Mouse (Mus musculus): ENCODE data around the gene 2310061I04Rik. TPM values are rescaled to one million over a fixed set of nuclear protein-coding genes. Genes with fewer than 3 reads are reported as not detected.

The 2310061I04Rik gene
- polyA plus RNA-seq (2014; fragmentation: Illumina TruSeq; extraction: RNeasy Lipid Tissue Mini Kit (QIAGEN cat#74804); ENCODE audit: low read depth, low replicate concordance): 51.0 TPM

DNA sequence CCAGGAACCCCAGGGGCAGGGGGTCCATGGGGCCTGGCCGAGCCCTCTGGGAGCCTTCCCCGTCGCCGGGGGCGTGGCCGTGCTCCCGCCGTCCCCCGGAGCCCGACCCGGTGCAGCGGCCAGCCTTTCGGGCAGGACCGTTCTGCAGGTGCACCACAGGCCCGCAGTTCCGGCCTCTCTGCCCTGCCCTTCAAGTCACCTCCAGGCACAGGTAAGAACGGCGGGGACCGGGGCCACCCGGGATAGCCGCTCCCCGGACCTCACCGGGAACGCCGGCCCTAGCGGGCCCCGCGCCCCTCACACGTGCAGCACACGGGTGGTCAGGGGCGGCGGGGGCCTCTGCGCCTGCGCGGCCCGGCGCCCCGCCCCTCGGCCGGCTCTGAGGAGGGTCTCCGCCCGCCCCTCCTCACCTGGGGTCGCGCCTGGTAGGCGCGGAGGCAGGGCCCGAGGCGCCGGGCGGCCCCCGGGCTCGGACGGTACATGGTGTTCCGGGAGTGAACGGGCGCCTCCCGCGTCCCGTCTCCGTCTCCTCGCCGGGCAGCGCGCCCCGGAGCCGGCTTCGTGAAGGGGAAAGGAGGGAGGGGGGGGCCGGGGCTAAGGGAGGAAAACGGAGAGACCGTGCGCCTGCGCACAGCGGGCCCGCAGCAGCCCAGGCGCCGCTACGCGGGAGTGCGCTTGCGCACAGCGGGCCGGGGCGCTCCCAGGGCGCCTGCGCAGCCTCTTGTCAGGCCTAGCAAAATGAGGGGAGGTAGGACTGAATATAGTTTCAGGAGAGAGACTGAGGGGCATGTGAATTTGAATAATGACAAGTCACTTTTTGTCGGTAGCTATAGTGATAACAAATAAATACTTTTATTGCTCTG is at the start of gene 2310061I04Rik:
Gene 2310061I04Rik, minus strand, starts transcription at position 651 of the 863 bp plus-strand sequence.

DNA sequence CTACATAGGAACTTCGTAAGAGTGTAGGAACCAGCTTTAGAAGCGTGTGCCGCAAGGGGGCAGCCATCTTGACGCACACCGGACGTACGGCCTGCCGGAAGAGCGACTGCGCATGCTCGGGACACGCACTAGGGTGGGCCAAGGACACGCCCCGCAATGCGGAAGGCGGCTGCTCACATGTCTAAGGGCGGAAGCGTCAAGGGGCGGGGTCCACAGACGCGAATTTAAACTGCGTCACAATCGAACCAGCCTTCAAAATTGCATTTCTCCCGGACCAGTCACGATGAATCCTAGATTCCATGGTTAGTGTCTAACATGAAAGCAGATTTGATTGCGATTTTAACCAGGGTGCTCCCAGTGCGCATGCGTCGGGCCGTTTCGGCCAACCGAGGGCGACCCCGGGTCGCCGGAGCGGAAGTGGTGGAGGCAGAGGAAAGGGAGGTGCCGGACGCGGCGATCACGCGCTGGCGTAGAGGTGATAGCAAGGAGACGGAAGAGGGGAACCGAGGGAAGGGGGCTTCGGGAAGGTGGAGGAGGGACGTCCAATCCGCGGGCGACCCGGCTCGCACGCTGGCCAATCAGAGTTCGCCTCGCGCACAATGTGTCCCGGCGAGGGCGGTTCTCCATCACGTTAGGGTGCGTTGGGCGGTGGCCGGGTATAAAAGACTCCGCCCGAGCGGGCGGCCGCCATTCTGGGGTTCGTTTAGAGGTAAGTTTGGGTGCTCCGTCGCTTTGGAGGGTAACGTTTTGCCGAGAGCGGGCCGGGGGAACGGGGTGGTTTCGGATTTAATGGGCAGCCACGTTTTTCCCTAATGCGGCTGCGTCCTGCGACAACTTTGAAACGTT is 19.3 kb upstream of the 2310061I04Rik start, which contains the start of the genes Mrps18b and Ppp1r10:
Gene Mrps18b, minus strand, starts transcription at position 93 of the 846 bp plus-strand sequence.
Gene Ppp1r10, plus strand, starts transcription at position 138 of the 846 bp plus-strand sequence.

DNA sequence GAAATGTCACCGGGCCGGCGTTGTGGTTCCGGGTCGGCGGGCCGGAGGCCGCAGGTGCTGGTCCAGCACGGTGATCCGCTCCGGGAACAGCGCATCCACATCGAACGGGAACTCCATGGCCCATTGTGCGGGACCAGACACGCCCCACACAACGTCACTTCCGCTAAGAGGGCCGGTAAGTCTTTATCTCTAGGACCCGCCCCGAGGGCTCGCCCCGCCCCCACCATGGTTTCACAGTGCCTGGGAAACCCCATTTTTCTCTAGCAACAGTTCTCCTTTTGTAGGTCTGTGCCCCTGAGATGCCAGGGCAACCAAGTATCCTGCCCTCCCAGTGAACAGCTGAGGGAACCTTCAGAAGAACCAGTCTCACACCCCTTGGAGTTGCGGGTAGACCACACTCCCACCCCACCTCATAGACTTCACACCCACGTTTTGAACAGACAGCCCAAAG is 12.7 kb upstream of the 2310061I04Rik start, which contains the start of gene Atat1:
Gene Atat1, minus strand, starts transcription at position 157 of the 451 bp plus-strand sequence.

DNA sequence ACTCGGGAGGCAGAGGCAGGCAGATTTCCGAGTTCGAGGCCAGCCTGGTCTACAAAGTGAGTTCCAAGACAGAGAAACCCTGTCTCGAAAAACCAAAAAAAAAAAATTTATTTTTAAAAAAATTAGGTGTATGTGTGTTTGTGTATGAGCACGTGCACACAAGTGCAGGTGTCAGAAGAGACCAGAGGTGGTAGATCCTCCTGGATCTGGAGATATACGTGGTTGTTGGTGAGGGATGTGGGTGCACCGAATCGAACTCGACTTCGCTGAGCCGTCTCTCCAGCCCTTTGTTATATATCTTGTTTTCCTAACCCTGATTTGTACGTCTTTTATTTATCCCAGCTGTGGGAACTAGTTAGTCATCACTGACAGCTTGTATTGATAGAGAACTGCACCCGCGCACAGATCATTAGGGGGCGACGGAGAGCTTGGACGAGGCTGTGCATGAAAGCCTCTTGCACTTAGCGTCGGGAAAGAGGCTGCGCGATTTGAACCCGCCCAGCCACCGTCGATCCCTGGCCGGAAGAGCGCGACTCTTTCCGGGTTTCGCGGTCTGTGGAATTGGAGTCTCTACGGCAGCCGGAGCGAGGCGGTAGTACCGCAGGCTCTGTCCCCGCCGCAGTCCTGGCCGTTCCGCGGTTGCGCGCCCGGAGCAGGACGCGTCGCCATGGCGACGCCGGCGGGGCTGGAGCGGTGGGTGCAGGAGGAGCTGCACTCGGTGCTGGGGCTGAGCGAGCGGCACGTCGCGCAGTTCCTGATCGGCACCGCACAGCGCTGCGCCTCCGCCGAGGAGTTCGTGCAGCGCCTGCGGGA is 17.8 kb downstream of the 2310061I04Rik start, which contains the start of gene Dhx16:
Gene Dhx16, plus strand, starts transcription at position 575 of the 813 bp plus-strand sequence.

DNA sequence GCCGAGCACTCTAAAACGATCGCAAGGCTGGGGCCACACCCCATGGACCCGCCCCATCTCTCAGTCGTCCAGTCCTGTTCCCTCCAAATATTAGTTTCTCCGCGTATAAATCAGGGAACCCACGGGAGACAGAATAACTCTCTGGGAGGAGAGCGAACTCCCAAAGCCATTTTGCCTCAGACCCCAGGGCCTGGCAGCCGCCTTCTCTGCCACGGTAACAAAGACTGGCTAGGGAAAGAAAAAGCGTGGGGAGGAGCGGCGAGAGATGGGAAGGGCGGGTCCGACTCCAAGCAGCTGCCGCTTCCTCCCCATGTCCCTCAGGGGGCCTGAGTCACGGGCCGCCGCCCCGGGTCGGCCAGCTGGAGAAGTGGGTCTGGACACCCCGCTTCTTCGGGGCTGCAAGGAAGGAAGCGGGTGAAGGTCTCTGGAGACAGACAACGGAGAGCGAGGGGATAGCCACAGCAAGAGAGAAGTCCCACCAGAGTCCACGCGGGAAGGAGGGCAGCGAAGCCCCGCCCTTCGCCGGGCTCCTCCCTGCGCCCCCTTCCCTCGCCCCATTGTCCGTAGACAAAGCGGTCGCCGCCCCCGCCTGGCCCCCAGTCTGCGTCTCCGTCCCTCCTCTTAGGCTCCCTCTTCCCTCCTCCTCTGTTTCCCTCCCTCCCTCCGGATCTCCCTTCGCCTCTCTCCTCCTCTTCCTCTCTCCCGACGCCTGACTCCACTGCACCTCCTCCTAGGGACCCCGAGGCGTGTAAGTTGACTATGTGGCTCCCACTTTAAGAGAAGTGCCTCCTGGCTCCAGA is 31.6 kb downstream of the 2310061I04Rik start, which contains the start of gene Ppp1r18:
Gene Ppp1r18, plus strand, starts transcription at position 113 of the 800 bp plus-strand sequence.

DNA sequence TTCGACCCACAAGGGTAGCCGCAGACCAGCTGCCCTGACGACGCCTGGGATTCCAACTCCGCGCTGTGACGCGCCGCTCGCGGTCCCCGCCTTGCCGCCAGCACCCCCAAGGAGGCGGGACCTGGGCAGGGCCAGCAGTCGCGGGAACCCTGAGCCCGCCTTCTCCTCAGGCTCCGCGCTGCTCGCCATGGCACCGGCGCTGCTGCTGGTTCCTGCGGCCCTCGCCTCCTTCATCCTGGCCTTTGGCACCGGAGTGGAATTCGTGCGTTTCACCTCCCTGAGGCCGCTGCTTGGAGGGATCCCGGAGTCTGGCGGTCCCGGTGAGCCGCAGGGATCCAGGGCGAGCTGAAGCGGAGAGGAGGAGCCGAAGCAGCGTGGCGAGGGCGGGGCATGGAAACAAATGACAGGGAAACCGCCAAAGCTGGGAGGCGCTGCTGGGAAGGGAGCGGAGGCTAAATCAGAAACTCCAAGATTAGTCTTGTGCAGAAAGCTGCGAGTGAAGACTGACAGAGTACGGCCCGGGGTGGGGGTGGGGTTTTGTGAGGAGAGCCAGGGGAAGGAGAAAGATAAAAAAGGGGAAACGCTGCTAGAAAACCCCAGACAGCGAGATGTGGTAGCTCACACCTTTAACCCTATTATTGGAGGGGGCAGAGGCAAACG is 35.9 kb downstream of the 2310061I04Rik start, which contains the start of gene Nrm:
Gene Nrm, plus strand, starts transcription at position 121 of the 660 bp plus-strand sequence.

Other genes with a start within 250 kb of the 2310061I04Rik start
- gene Vars2, start 229.8 kb downstream of the 2310061I04Rik start, polyA plus RNA-seq (2014; fragmentation: Illumina TruSeq; extraction: RNeasy Lipid Tissue Mini Kit (QIAGEN cat#74804); ENCODE audit: low read depth, low replicate concordance): 0.29 TPM
- gene Gtf2h4, start 223.7 kb downstream of the 2310061I04Rik start, polyA plus RNA-seq (2014; fragmentation: Illumina TruSeq; extraction: RNeasy Lipid Tissue Mini Kit (QIAGEN cat#74804); ENCODE audit: low read depth, low replicate concordance): 2.7 TPM
- 0.95 TPM for gene Ddr1, start 192.8 kb downstream of the 2310061I04Rik start, polyA plus RNA-seq (2014; fragmentation: Illumina TruSeq; extraction: RNeasy Lipid Tissue Mini Kit (QIAGEN cat#74804); ENCODE audit: low read depth, low replicate concordance)
- gene Ier3, start 75.7 kb downstream of the 2310061I04Rik start, polyA plus RNA-seq (2014; fragmentation: Illumina TruSeq; extraction: RNeasy Lipid Tissue Mini Kit (QIAGEN cat#74804); ENCODE audit: low read depth, low replicate concordance): 0.32 TPM
- gene Flot1, start 74.2 kb downstream of the 2310061I04Rik start, polyA plus RNA-seq (2014; fragmentation: Illumina TruSeq; extraction: RNeasy Lipid Tissue Mini Kit (QIAGEN cat#74804); ENCODE audit: low read depth, low replicate concordance): 1.6 TPM
- 13.0 TPM for gene Tubb5, start 59.1 kb downstream of the 2310061I04Rik start, polyA plus RNA-seq (2014; fragmentation: Illumina TruSeq; extraction: RNeasy Lipid Tissue Mini Kit (QIAGEN cat#74804); ENCODE audit: low read depth, low replicate concordance)
- gene Mdc1, start 55.9 kb downstream of the 2310061I04Rik start, polyA plus RNA-seq (2014; fragmentation: Illumina TruSeq; extraction: RNeasy Lipid Tissue Mini Kit (QIAGEN cat#74804); ENCODE audit: low read depth, low replicate concordance): 90.7 TPM
- gene Nrm, start 36.1 kb downstream of the 2310061I04Rik start, polyA plus RNA-seq (2014; fragmentation: Illumina TruSeq; extraction: RNeasy Lipid Tissue Mini Kit (QIAGEN cat#74804); ENCODE audit: low read depth, low replicate concordance): 27.0 TPM
- gene Ppp1r18, start 31.8 kb downstream of the 2310061I04Rik start, polyA plus RNA-seq (2014; fragmentation: Illumina TruSeq; extraction: RNeasy Lipid Tissue Mini Kit (QIAGEN cat#74804); ENCODE audit: low read depth, low replicate concordance): 4.9 TPM
- 55.0 TPM for gene Dhx16, start 17.6 kb downstream of the 2310061I04Rik start, polyA plus RNA-seq (2014; fragmentation: Illumina TruSeq; extraction: RNeasy Lipid Tissue Mini Kit (QIAGEN cat#74804); ENCODE audit: low read depth, low replicate concordance)
- gene Atat1, start 12.6 kb upstream of the 2310061I04Rik start, polyA plus RNA-seq (2014; fragmentation: Illumina TruSeq; extraction: RNeasy Lipid Tissue Mini Kit (QIAGEN cat#74804); ENCODE audit: low read depth, low replicate concordance): 26.8 TPM
- gene Mrps18b, start 19.0 kb upstream of the 2310061I04Rik start, polyA plus RNA-seq (2014; fragmentation: Illumina TruSeq; extraction: RNeasy Lipid Tissue Mini Kit (QIAGEN cat#74804); ENCODE audit: low read depth, low replicate concordance): 22.7 TPM
- gene Ppp1r10, start 19.0 kb upstream of the 2310061I04Rik start, polyA plus RNA-seq (2014; fragmentation: Illumina TruSeq; extraction: RNeasy Lipid Tissue Mini Kit (QIAGEN cat#74804); ENCODE audit: low read depth, low replicate concordance): 162 TPM
- 95.3 TPM for gene Abcf1, start 72.3 kb upstream of the 2310061I04Rik start, polyA plus RNA-seq (2014; fragmentation: Illumina TruSeq; extraction: RNeasy Lipid Tissue Mini Kit (QIAGEN cat#74804); ENCODE audit: low read depth, low replicate concordance)
- 5.8 TPM for gene Gnl1, start 82.4 kb upstream of the 2310061I04Rik start, polyA plus RNA-seq (2014; fragmentation: Illumina TruSeq; extraction: RNeasy Lipid Tissue Mini Kit (QIAGEN cat#74804); ENCODE audit: low read depth, low replicate concordance)
- gene Prr3, start 82.8 kb upstream of the 2310061I04Rik start, polyA plus RNA-seq (2014; fragmentation: Illumina TruSeq; extraction: RNeasy Lipid Tissue Mini Kit (QIAGEN cat#74804); ENCODE audit: low read depth, low replicate concordance): 8.7 TPM
- gene H2-T24, start 123.1 kb upstream of the 2310061I04Rik start, polyA plus RNA-seq (2014; fragmentation: Illumina TruSeq; extraction: RNeasy Lipid Tissue Mini Kit (QIAGEN cat#74804); ENCODE audit: low read depth, low replicate concordance): 0.13 TPM
- 0.38 TPM for gene H2-T23, start 135.4 kb upstream of the 2310061I04Rik start, polyA plus RNA-seq (2014; fragmentation: Illumina TruSeq; extraction: RNeasy Lipid Tissue Mini Kit (QIAGEN cat#74804); ENCODE audit: low read depth, low replicate concordance)
- gene H2-T22, start 145.3 kb upstream of the 2310061I04Rik start, polyA plus RNA-seq (2014; fragmentation: Illumina TruSeq; extraction: RNeasy Lipid Tissue Mini Kit (QIAGEN cat#74804); ENCODE audit: low read depth, low replicate concordance): 0.71 TPM
- not detected for gene Gm6034, start 145.5 kb upstream of the 2310061I04Rik start, polyA plus RNA-seq (2014; fragmentation: Illumina TruSeq; extraction: RNeasy Lipid Tissue Mini Kit (QIAGEN cat#74804); ENCODE audit: low read depth, low replicate concordance)
- gene Gm11127, start 160.9 kb upstream of the 2310061I04Rik start, polyA plus RNA-seq (2014; fragmentation: Illumina TruSeq; extraction: RNeasy Lipid Tissue Mini Kit (QIAGEN cat#74804); ENCODE audit: low read depth, low replicate concordance): not detected
- gene Gm19684, start 224.2 kb upstream of the 2310061I04Rik start, polyA plus RNA-seq (2014; fragmentation: Illumina TruSeq; extraction: RNeasy Lipid Tissue Mini Kit (QIAGEN cat#74804); ENCODE audit: low read depth, low replicate concordance): not detected
- gene Gm7030, start 232.0 kb upstream of the 2310061I04Rik start, polyA plus RNA-seq (2014; fragmentation: Illumina TruSeq; extraction: RNeasy Lipid Tissue Mini Kit (QIAGEN cat#74804); ENCODE audit: low read depth, low replicate concordance): not detected

Data from testis, adult 10 weeks (tissue).